ENCODE assay signal across 11 mouse cellular contexts in the genomic region with DNA sequence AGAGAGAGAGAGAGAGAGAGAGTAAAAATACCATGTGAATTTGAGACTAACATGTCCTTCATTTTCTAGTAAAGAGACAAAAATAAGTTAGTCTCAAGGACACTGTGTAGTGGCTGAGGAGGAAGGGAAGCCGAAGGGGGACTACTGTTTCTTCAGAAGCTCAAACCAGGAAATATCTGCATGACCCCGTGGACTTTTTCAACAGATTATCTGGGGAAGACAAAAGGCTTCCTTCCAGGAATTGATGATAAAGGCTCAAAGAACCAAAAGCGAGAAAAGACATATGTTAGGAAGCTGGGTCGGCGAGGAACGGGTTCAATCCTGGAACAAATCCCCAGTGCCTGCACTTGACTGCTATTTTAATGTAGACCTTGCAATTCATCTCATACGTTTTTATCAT.
"Had no signal": no experiment of that assay in that cellular context is flagged by ENCODE, and none has a peak within 500 bp of the region (broad histone marks: within the 10 kb centered on the region; RNA-seq: fewer than 3 reads in every experiment).

No protein-coding gene starts in this region.

- DNase-seq: liver, embryonic 13.5 days; liver, postnatal 0 days; lung, postnatal 36 days; right cerebral cortex, postnatal 14 days; thymus, adult 2 months; thymus, postnatal 25 days had no signal

- H3K9ac ChIP-seq: liver, embryonic 13.5 days; liver, postnatal 0 days; stomach, embryonic 15.5 days had no signal

- H3K27ac ChIP-seq: left cerebral cortex, adult 2 months; limb, embryonic 10.5 days; liver, embryonic 13.5 days; stomach, embryonic 15.5 days had no signal

- H3K27me3 ChIP-seq: liver, embryonic 13.5 days; stomach, embryonic 15.5 days had no signal

- H3K9me3 ChIP-seq: limb, embryonic 10.5 days; liver, embryonic 13.5 days; stomach, embryonic 15.5 days had no signal

- H3K36me3 ChIP-seq: limb, embryonic 10.5 days; liver, embryonic 13.5 days; stomach, embryonic 15.5 days had no signal

- ATAC-seq: inflammation-experienced regulatory T-cells, adult 6 months; intestine, postnatal 0 days; liver, postnatal 0 days had no signal

- H3K4me3 ChIP-seq: left cerebral cortex, adult 2 months; limb, embryonic 10.5 days; liver, embryonic 13.5 days; stomach, embryonic 15.5 days had no signal

- H3K4me2 ChIP-seq: liver, embryonic 13.5 days; stomach, embryonic 15.5 days had no signal

- H3K4me1 ChIP-seq: liver, embryonic 13.5 days; stomach, embryonic 15.5 days had no signal
